Mouse (Mus musculus) Muller cell, postnatal 12 days (primary cell): ENCODE measurements at regions not wholly inside any gene's neighbourhood (a gene's known extent, or its start where the extent isn't known, plus 50 kb on each side); places are given as distances from the start of the nearest gene placed in this dataset.
A peak's percentile ranks its signal among the peaks of the same experiment; 100 is the strongest.

Experiments used
- DNase-seq: peaks from one replicate; pipeline ENCODE4 v3.0.0-alpha.2; 2015; ENCODE audit errors: inconsistent ontology term

DNA sequence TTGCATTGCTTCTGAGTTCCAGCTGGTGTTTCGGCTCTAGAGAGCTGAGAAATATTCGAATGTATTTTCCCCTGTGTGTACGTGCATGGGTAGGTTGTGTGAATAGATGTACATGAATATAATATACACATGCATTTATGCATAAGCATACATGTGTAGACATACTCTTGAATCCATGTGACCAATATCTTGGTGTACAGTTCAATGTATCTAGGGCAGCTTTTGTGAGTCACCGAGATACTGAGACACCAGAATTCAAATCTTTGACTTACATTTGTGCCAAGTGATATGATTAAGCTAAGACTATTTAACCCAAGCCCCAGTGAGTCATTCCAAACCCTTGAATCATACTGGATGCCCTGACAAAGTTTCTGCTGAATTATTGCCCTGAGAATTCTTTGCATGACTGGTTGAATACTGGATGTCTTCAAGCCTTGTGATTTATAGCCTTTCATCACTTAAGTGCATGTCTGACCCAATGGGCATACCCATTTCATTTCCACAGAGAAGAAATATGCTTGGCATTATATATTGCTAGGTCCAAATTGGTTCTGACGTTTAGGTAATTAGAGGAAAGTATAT is 103.3 kb upstream of the Tsc22d2 start:
- peak; percentile 91 for DNase-seq

DNA sequence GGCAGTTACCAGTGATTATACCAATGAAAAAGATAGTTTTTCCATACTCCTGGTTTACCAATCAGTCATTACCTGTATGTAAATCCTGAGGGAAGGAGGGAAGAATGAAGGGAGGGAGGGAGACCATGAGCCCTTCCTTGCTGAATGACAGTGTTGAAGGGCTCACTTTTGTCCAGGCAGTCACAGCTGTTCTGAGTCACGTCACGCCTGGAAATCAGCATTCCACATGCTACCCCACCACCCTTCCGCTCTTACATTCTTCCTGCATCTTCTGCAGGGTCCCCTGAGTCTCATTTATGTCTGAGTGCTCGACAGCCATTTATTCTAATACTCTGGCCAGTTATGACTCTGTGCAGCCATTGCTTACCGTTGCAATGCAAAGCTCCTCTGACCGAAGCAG is 101.9 kb upstream of the Tsc22d2 start:
- DNase-seq, result no peak

DNA sequence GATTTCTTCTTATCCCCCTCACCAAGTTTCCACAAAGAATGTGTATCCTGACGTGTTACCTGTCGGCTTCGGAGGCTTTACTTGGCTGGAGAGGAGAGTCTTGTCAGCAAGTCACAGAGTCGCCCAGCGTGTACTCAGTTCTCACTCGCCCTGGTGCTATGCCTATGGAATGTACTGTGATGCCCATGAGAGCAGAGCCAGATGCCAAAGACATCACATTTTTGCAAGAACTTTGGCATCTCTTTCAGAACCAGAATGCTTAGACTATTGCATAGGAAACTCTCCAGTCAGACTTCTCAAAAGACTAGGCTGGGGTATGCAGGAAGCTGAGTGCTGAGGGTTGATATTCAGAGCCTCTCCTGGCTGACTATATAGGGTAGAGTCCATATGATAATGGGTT is 99.3 kb upstream of the Tsc22d2 start:
- peak; percentile 24 for DNase-seq

DNA sequence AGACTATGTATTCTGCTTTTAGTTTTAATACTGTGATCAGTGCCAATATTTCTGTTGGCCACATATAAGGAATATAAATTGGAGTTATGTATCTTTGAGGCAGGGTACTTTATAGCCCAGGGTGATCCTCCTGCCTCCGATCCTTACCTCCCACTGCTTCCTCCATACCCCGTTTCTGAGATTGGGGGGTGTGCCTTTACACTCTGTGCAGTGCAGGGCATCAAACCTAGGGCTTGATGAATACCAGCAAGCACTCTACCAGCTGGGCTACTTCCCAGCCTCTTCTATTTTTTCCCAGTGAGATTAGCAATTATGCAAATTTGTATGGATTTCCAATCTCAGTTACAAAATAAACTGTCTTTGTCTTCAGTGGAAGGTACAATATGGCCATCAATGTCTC is 97.3 kb upstream of the Tsc22d2 start:
- DNase-seq, result no peak

DNA sequence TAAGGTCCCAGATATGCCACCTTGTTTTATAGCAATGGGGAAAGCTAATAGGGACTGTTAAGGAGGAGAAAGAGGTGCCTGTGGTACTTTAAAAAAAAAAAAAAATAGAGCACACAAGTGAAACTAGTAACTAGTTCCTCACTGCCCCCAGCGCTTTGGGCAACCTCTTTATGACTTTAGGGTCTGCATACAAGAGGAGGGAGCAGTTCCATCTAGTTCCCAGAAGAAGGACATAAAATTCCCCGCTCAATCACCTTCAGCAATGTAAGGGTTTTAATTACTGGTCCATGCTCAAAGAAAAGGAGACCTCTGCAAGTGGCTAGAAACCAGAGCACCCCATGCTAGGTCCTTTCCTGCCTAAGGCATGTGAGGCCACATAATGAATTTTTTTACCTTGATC is 95.8 kb upstream of the Tsc22d2 start:
- no peak for DNase-seq

DNA sequence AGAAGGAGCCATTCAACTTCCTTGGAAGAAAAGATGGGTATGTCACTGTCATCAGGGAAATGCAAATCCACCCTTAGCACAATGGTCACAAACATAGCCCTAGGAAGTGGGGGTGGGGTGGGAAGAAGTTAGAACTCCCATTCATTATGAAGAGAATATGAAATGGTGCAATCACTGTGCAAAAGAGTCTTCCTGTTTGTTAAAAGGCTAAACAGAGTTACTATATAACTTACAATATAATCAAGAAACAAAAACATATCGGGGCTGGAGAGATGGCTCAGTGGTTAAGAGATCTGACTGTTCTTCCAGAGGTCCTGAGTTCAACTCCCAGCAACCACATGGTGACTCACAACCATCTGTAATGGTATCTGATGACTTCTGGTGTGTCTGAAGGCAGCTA is 95.1 kb upstream of the Tsc22d2 start:
- DNase-seq, result no peak

DNA sequence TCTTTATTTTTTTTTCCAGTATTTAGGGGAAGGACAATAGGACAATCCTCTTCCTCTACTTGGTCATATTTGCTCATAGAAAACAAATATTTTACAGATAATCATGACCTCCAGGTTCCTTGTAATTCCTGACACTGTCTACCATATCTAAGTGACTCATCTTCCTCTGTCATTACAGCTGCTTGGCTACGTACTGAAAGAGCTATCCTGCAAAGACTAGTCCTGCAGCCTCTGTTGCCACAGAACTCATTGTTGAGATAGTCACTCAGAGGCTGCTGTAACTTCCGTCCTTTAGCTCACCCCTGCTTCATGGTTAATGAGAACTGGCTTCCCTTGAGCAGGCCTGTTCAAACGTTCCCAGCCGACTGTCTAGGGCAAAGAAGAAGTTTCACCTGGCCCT is 93.7 kb upstream of the Tsc22d2 start:
- no peak for DNase-seq

DNA sequence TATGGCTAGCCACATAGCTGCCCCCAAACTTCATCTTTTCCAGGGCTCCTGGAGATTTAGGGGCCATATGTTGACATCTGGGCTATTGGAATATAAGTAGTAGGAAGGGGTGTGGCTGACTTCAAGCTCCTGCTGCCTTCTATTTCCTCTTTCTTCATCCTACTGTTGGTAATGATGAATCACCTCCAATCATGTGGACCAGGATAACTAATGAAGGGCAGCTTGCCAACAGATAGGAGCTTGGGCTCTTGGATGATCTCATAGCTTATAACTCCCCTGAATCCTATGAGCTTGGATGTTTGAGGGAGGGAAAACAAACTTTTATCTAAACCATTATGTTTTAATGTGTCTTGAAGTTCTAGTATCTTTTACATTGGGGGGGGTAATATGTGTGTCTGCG is 92.2 kb upstream of the Tsc22d2 start:
- DNase-seq, result peak; percentile 71

DNA sequence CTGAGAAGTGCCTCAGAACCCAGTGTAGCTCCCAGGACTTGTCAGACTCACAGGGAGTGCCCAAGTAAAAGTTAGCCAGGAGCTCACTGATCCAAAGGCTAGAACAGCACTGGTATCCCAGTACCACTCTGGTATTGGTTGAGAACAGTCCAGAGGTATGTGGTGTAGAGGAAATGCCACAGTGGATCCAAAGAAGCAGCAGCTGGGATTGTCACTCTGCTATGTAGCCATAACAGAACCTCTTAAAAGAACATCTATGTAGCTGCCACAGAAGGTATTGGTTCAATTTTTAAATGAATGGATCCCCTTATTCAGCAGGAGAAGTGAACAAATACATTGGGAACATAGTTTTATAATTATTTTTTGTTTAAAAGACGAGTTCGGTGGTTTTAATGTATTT is 86.8 kb upstream of the Tsc22d2 start:
- no peak for DNase-seq

DNA sequence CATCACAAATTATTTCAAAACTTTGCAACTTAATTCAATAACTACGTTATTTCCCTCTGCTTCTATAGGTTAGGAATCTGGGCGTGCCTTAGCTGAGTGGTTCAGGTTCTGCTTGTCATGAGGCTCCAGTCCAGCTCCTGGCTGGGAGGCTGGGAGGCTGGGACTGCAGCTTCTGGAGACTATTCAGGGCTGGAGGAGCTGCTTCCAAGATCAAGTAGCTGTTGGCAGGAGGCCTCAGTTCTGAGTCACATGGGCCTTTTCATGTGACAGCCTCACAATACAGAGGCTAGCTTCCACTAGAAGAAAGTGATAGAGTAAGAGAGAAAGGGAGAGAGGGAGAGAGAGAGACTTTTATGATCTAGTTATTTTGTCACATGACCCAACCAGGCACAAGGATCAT is 84.3 kb upstream of the Tsc22d2 start:
- DNase-seq, result peak; percentile 51

DNA sequence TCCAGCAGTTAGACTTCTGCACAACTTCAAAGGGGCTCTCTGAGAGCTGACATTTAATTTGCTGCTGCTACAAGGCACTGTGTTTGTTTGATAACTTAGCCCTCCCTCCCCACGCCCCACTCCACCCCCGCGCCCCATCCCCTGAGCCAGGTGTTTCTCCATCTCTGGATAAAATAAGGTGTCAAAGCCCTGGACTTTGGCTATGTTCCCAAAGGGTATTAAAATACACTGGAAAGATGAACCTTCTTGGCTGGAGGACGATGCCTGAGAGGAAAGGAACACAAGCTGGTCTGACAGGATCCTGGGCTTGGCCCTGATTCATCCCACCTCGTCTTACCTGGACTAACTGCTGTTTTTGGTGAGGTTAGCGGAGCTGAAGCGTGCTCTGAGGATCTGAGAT is 80.5 kb upstream of the Tsc22d2 start:
- no peak for DNase-seq

DNA sequence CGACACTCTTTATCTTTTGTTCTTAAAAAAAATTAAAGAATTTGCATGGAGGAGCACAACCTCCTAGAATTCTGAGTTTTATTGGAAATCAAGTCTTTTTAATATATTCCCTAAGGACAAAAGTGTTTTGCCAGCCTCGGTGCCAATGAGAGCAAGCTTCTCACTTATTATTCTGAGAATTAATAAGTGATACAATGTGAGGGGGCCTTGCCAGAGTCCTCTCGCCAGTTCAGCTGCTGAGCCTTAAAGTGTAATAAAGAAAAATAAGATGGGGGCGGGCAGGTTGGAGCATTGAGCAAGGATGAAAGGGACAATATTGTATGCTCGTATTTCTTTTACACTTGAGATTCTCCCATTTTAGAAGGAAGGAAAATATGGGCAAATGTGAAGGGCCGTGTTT is 79.2 kb upstream of the Tsc22d2 start:
- no peak for DNase-seq

DNA sequence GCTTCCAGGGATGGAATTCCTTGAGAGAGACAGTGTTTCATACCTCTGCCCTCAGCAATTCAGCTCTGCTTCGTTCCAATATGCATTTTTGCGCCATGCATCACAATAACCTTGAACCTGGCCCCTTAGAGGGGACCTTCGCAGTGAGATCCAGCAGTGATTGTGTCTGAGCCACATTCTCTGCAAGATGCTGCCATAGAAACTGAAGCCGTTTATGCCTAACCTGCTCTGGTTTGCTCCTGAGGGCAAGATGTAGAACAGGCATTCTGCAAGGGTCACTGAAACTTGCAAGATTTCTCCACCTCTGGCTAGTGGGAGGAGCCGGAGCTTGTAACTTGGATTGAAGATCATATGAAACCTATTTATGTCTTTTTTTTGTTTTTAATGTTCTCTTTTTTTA is 78.4 kb upstream of the Tsc22d2 start:
- peak; percentile 24 for DNase-seq

DNA sequence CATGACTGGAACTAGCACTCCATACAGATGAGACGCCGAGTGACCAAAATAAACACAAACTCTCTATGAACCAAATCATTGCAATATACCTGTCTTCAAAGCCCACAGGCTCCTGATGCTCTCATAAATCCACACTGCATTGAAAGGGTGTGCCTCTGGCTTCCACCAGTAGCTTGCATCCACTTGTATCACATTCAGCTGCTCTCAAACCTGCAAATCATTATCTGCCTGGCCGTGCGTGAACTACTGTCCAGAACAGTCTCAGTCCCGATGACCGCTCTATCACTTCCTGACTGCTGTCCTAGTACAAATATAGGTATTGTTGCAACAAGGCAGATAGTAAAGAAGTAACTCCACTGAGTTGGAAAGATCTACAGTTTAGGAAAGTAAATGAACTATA is 77.9 kb upstream of the Tsc22d2 start:
- DNase-seq, result no peak

DNA sequence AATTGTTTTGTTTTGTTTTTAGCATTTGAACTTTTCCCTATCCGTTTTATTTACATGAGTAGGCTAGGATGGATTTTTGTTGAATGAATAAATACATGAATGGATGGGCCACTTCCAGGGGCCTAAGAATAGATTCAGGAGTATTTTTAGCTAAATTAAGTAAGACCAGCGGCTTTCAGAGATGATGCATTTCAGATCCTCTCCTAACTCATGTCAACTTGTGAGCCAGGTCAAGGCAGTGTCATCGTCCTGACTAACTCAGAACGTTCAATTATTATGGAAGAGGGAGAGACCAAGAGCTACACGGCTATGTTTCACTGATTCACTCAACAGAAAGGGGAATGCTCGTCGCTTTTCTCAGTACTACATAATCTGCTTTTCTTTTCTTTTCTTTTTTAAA is 75.5 kb upstream of the Tsc22d2 start:
- DNase-seq, result no peak

DNA sequence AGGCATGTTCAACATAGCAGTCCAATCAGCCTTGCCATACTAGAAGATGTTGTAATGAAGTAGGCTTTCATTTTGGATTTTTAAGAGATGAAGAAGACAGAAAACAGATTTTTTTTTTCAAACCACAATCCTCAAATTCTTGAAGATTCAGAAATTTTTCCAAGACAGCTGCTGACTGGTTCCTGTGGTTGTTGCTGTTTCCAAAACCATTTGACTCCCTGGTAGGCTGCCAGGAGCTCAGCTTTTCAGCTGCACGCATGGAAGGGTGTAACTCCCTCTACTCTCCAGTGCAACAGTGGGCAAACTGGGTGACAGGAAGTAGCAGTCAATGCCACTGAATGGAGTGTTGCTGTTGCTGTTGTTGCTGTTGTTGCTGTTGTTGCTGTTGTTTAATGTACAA is 72.4 kb upstream of the Tsc22d2 start:
- DNase-seq, result peak; percentile 80

DNA sequence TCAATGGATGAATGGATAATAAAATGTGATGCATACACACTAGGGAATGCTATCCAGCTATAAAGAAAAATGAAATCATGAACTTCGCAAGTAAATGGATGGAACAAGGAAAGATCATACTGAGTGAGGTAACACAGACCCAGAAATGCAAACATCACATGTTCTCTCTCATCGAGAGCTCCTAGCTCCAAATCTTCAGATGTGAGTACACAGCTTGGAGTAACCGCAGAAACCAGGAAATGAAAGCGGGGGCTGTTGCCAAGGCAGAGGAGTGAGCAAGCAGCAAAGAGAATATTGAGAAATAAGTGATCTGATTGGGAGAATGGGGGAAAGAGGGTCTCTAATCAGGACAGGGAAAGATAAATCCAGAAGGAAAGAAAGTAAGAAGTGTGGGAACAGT is 52.0 kb upstream of the Tsc22d2 start:
- DNase-seq, result no peak

DNA sequence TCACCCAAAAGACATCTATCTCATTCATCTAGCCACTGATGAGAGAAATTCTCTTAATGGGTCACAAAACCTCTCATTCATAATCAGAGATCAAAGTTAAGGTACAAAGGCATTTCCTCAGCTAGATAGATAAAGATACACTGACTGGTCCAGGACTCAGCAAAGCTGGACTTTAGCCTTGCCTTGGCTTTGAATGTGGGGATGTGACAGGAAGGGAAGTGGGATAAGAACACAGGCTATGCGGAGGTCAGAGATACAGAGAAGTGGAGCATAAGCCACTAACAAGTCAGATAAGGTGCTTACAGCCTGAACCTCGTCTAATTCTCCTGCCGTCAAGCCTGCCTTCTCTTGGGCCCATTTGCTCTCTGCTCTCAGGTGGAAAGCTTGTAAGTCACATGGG is 50.0 kb upstream of the Tsc22d2 start:
- DNase-seq, result no peak
